Mouse (Mus musculus) heart, postnatal 0 days (tissue): Measurements from ENCODE around the gene Rgn. TPM values are rescaled to one million over a fixed set of nuclear protein-coding genes. Genes with fewer than 3 reads are reported as not detected.
A peak's percentile ranks its signal among the peaks of the same experiment; 100 is the strongest.

ENCODE experiments used
- ATAC-seq: fragments of 200-750 bp; cut with Nextera tagmentation; 2 replicates; pipeline ENCODE4 v1.8.0; 2017; ENCODE audit warnings: low read depth, moderate number of reproducible peaks, moderate library complexity; ENCODE audit not compliant: insufficient read depth
- DNase-seq: peaks from one replicate; pipeline ENCODE4 v3.0.0-alpha.2; 2016; ENCODE audit warnings: low spot score
- H3K27ac ChIP-seq: fragments of 300-500 bp; sonication (generic); 2 replicates; pipeline ENCODE4 v1.5.1; 2014; ENCODE audit warnings: low read depth, mild to moderate bottlenecking
- H3K27me3 ChIP-seq: fragments of 300-500 bp; sonication (generic); 2 replicates; pipeline ENCODE4 v1.6.1; 2014; ENCODE audit warnings: low read length, mixed read lengths; ENCODE audit not compliant: control insufficient read depth, insufficient read depth
- H3K36me3 ChIP-seq: fragments of 300-500 bp; sonication (generic); replicated peaks from 2 replicates; pipeline ENCODE4 v1.6.1; 2014; ENCODE audit warnings: low read length, mixed read lengths; ENCODE audit not compliant: control insufficient read depth, insufficient read depth
- H3K4me1 ChIP-seq: fragments of 300-500 bp; sonication (generic); 2 replicates; pipeline ENCODE4 v1.6.1; 2014; ENCODE audit warnings: antibody characterized with exemption; ENCODE audit not compliant: control insufficient read depth, insufficient read depth
- H3K4me2 ChIP-seq: fragments of 300-500 bp; sonication (generic); 2 replicates; pipeline ENCODE4 v1.6.1; 2014; ENCODE audit warnings: low read depth, mild to moderate bottlenecking, low read length, moderate library complexity
- H3K4me3 ChIP-seq: fragments of 300-500 bp; sonication (generic); 2 replicates; pipeline ENCODE4 v1.5.1; 2014; ENCODE audit warnings: low read depth, low read length
- H3K9ac ChIP-seq: fragments of 300-500 bp; sonication (generic); replicated peaks from 2 replicates; pipeline ENCODE4 v1.6.1; 2014; ENCODE audit warnings: low read depth, low read length, mixed read lengths
- H3K9me3 ChIP-seq: fragments of 300-500 bp; sonication (generic); replicated peaks from 2 replicates; pipeline ENCODE4 v1.6.1; 2016; ENCODE audit warnings: low read length; ENCODE audit not compliant: control insufficient read depth
- CTCF ChIP-seq: IDR thresholded peaks from 2 replicates; pipeline ENCODE4 v1.5.1; 2016; ENCODE audit warnings: antibody characterized with exemption, control low read depth, low read depth
- EP300 ChIP-seq: IDR thresholded peaks from 2 replicates; pipeline ENCODE4 v1.6.1; 2016; ENCODE audit warnings: antibody characterized with exemption, low read depth
- WGBS: fragments of 180-500 bp; shearing (Covaris S2); extraction: QIAGEN DNeasy Blood & Tissue Kit; methylation state at CpG from one replicate; pipeline ENCODE4 v1.1.7; 2014; 5-methylcytosine and 5-hydroxymethylcytosine counted together
- polyA plus RNA-seq: library from polyadenylated mRNA; unstranded; fragments of >200 nt; fragmentation: Nextera tagmentation; extraction: Ambion mirVana; gene quantifications from 2 replicates; pipeline ENCODE4 v1.2.1, GENCODE M21; 2015
- total RNA-seq: library from RNA; depleted of rRNA; stranded (reverse); fragments of >200 nt; gene quantifications from 2 replicates; pipeline ENCODE4 v1.2.3, GENCODE M21; 2014; ENCODE audit warnings: low replicate concordance; rRNA removed

Rgn gene
- total and polyA plus RNA-seq, 2 experiments from 2014 or later = 2.8 TPM; not detected in 1

DNA sequence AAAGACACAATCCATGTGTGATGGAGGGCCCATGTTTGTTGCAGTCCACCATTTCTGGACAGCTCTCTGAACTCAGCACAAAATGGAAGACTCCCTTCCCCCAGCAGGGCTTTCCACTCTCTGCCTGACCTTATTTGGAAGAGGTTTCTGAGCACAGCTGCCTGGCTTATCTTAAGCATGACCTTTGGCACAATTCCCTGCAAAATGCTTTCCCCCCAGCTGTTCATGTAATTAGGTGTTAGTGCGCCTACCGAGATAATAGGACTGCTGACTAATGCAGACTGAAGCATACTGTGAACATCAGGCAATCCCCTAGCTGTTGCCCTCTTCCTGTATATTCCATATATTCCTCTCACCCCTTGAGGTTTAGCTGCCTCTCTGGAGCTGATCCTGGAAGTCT lies 21.4 kb downstream of the Rgn start:
- no peaks in the 10 kb centered on the region for H3K36me3 ChIP-seq
- peak overlapping the region; percentile 62 for H3K27ac ChIP-seq
- WGBS = 11% methylated on average over 2 of the region's 2 CpGs
- DNase-seq (peak; percentile 82), ATAC-seq (peak; percentile 93)
- no peak overlapping the region for H3K4me3 ChIP-seq
- TF ChIP-seq EP300 (peak; percentile 95), CTCF (no peak)
- H3K9me3 ChIP-seq = no peaks in the 10 kb centered on the region; the same call in 1 of the 2 replicates
- peaks cover 6% of the 10 kb centered on the region; the same call in 1 of the 2 replicates for H3K4me1 ChIP-seq
- H3K27me3 ChIP-seq = no peaks in the 10 kb centered on the region
- no peak overlapping the region for H3K9ac ChIP-seq
- H3K4me2 ChIP-seq = no peak overlapping the region

GRCm38 (mm10) chrX:20572683-20573082 lies 23.1 kb downstream of the Rgn start:
- Histone ChIP-seq H3K4me3 (no peak overlapping the region), H3K4me2 (no peak overlapping the region), H3K36me3 (no peaks in the 10 kb centered on the region), H3K9me3 (no peaks in the 10 kb centered on the region; the same call in 1 of the 2 replicates), H3K9ac (no peak overlapping the region), H3K27ac (no peak overlapping the region), H3K27me3 (no peaks in the 10 kb centered on the region), H3K4me1 (peaks cover 6% of the 10 kb centered on the region; the same call in 1 of the 2 replicates)
- TF ChIP-seq EP300 (no peak), CTCF (no peak)
- DNase-seq = no peak
- 51% methylated on average over 9 of the region's 9 CpGs for WGBS
- no peak for ATAC-seq

GRCm38 (mm10) chrX:20573927-20574326 lies 24.3 kb downstream of the Rgn start:
- no peak overlapping the region for H3K4me3 ChIP-seq
- no peaks in the 10 kb centered on the region; the same call in 1 of the 2 replicates for H3K9me3 ChIP-seq
- H3K4me2 ChIP-seq = no peak overlapping the region
- no peak overlapping the region for H3K9ac ChIP-seq
- TF ChIP-seq CTCF = no peak
- no peak for TF ChIP-seq EP300
- H3K27me3 ChIP-seq = no peaks in the 10 kb centered on the region
- H3K4me1 ChIP-seq = peaks cover 6% of the 10 kb centered on the region; the same call in 1 of the 2 replicates
- 75% methylated on average over 4 of the region's 4 CpGs for WGBS
- DNase-seq = no peak
- no peaks in the 10 kb centered on the region for H3K36me3 ChIP-seq
- no peak overlapping the region for H3K27ac ChIP-seq
- no peak for ATAC-seq

- no peak for ATAC-seq
- Histone ChIP-seq H3K9me3 (no peaks in the 10 kb centered on the region), H3K9ac (no peak overlapping the region), H3K36me3 (no peaks in the 10 kb centered on the region), H3K27ac (no peak overlapping the region), H3K4me3 (no peak overlapping the region), H3K4me1 (no peaks in the 10 kb centered on the region), H3K4me2 (no peak overlapping the region), H3K27me3 (no peaks in the 10 kb centered on the region)
- peak; percentile 29 for TF ChIP-seq CTCF
- no peak for TF ChIP-seq EP300
- 19% methylated on average over 4 of the region's 4 CpGs for WGBS
- no peak for DNase-seq
Observed at GRCm38 (mm10) chrX:20587968-20588367, 38.4 kb downstream of the Rgn start.

- DNase-seq (no peak), ATAC-seq (no peak)
- H3K4me2 ChIP-seq = no peak overlapping the region
- TF ChIP-seq EP300 (no peak), CTCF (no peak)
- H3K4me1 ChIP-seq = no peaks in the 10 kb centered on the region
- no peak overlapping the region for H3K27ac ChIP-seq
- H3K9ac ChIP-seq = no peak overlapping the region
- H3K9me3 ChIP-seq = no peaks in the 10 kb centered on the region
- WGBS = 87% methylated on average over 4 of the region's 4 CpGs
- no peaks in the 10 kb centered on the region for H3K36me3 ChIP-seq
- H3K4me3 ChIP-seq = no peak overlapping the region
- H3K27me3 ChIP-seq = no peaks in the 10 kb centered on the region
Observed at GRCm38 (mm10) chrX:20608500-20608899, 58.9 kb downstream of the Rgn start.

Other genes with a start within 250 kb of the Rgn start
- gene Rp2, start 185.3 kb upstream of the Rgn start, total RNA-seq = 12.0 and 21.7 TPM in 2 replicates
- 8.4 and 10.2 TPM in 2 replicates for gene Rp2, start 185.3 kb upstream of the Rgn start, polyA plus RNA-seq
- gene Jade3, start 124.1 kb upstream of the Rgn start, total RNA-seq = 0.99 and 2.8 TPM in 2 replicates
- gene Jade3, start 124.1 kb upstream of the Rgn start, polyA plus RNA-seq = 1.7 and 2.2 TPM in 2 replicates
- 45.6 and 55.8 TPM in 2 replicates for gene Rbm10, start 67.7 kb downstream of the Rgn start, total RNA-seq
- 21.0 and 24.1 TPM in 2 replicates for gene Rbm10, start 67.7 kb downstream of the Rgn start, polyA plus RNA-seq
- gene Ndufb11, start 67.8 kb downstream of the Rgn start, total RNA-seq = 426 and 506 TPM in 2 replicates
- 979 and 1,041 TPM in 2 replicates for gene Ndufb11, start 67.8 kb downstream of the Rgn start, polyA plus RNA-seq
- 258 and 314 TPM in 2 replicates for gene Uba1, start 108.5 kb downstream of the Rgn start, total RNA-seq
- gene Uba1, start 108.5 kb downstream of the Rgn start, polyA plus RNA-seq = 100 and 105 TPM in 2 replicates
- gene Cdk16, start 138.2 kb downstream of the Rgn start, total RNA-seq = 154 and 171 TPM in 2 replicates
- gene Cdk16, start 138.2 kb downstream of the Rgn start, polyA plus RNA-seq = 83.1 and 83.4 TPM in 2 replicates
- 20.8 and 28.8 TPM in 2 replicates for gene Usp11, start 154.1 kb downstream of the Rgn start, total RNA-seq
- 10.2 and 11.4 TPM in 2 replicates for gene Usp11, start 154.1 kb downstream of the Rgn start, polyA plus RNA-seq
- gene Araf, start 248.0 kb downstream of the Rgn start, total RNA-seq = 147 and 163 TPM in 2 replicates
- 88.7 and 89.5 TPM in 2 replicates for gene Araf, start 248.0 kb downstream of the Rgn start, polyA plus RNA-seq